Mouse (Mus musculus) left cerebral cortex, adult 2 months (tissue): ENCODE data around the gene Zfp385c. TPM values are rescaled to one million over a fixed set of nuclear protein-coding genes. Genes with fewer than 3 reads are reported as not detected.

Experiments used
- DNase-seq, 2 experiments: peaks; one replicate each; pipeline ENCODE4 v3.0.0; 2021 to 2022; ENCODE audit warnings: low spot score in 2 of 2, mixed read lengths in 1 of 2; ENCODE audit errors: extremely low spot score in 1 of 2
- H3K27ac ChIP-seq: fragments of 200-600 bp; 2 replicates; pipeline ENCODE4 v1.8.1; 2022
- H3K4me3 ChIP-seq: fragments of 200-600 bp; 2 replicates; pipeline ENCODE4 v1.8.1; 2022
- CTCF ChIP-seq: fragments of 200-600 bp; IDR thresholded peaks from 2 replicates; pipeline ENCODE4 v1.8.1; 2022; ENCODE audit warnings: antibody characterized with exemption, mild to moderate bottlenecking, moderate library complexity
- intact Hi-C: fragments of 180-260 bp; cut with DNase I; formaldehyde crosslinking; loops from one replicate; pipeline ENCODE4 v1.15.1; 2025
- long read RNA-seq, 2 experiments: library from polyadenylated mRNA; stranded (forward); transcript quantifications; one replicate each; pipeline ENCODE4 v2.0.0; 2021; ENCODE audit warnings: borderline mapping rate in 2 of 2
- total RNA-seq, 2 experiments: library from RNA; stranded (reverse); gene quantifications; 2 replicates each; pipeline ENCODE4 v1.2.3; 2021

Gene Zfp385c
- under 1 TPM; 0.16 to 0.26 TPM for total RNA-seq
- long read RNA-seq, experiment 1 = 0 reads
- long read RNA-seq, experiment 2 = 0 reads

DNA sequence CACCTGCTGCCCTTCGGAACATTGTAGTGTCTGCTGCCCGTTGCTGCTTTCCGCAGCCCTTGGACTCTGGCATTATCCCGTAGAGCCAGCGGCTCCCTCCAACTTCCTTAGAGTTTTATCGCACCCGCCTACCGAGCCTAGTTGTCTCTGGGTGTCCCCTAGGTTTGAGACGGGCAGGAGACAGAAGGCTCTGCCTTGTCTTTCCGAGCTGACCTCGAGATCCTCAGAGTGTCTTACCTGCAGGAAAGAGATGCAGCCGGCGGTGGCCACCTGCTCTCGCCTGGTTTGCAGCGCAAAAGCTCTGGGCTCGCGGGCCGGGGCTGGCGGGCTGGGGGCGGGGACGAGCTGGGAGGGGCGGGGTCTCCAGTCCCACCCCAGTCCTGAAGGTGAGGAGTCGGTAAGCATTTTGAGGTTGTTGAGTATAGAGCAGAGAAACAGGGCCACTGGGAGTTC, at the start of gene Zfp385c:
Zfp385c (minus strand) TSS at position 292 of the 453 bp plus-strand sequence.
- Histone ChIP-seq H3K4me3 (0 out of 2 replicates have a peak within 1 kb of the TSS, but pooled peaks have one; percentile 5), H3K27ac (no peak within 1 kb of the TSS)
- no peak for TF ChIP-seq CTCF
- no peak for DNase-seq
- intact Hi-C loops = loop anchor here (5.0 kb wide), 1 partner anchor 50 kb away; no protein-coding TSS in a partner anchor

GRCm38 (mm10) chr11:100741348-100741747, 49.1 kb upstream of the Zfp385c start:
- no peak for DNase-seq
- Histone ChIP-seq H3K4me3 (no peak overlapping the region), H3K27ac (no peak overlapping the region)
- intact Hi-C loops = no loop called here
- no peak for TF ChIP-seq CTCF

- no peak for TF ChIP-seq CTCF
- Histone ChIP-seq H3K4me3 (peak overlapping the region; percentile 97), H3K27ac (peak overlapping the region; percentile 81)
- intact Hi-C loops = no loop called here
- no peak for DNase-seq
These were observed 46.5 kb upstream of the Zfp385c start for GRCm38 (mm10) chr11:100738749-100739148.

DNA sequence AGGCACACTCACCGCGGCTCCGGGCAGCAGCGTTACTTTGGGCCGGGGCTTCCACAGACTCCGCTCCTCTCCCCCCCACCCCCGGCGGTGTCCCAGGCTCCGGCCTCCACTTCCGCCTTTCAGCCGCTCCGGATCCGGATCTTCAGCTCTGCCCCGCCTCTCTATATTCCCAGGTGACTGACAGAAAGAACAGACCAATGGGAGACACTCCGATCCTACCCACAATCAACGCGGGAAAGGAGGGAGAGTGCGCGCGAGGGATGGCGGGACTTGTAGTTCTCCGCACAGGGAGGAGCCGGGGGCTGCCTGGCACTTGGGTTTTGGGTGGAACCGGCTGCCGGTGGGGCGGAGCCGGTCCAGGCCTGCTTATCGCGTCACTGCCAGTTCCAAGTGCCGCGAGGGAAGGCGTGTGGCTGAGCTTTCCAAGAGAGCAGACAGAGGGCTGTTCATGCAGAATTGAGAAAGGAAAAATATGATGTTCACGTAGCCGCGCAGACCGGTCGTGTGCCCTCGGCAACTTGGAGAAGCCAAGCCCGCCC, 45.9 kb upstream of the Zfp385c start, which contains the start of gene Rab5c:
Rab5c (minus strand) TSS at position 150 of the 539 bp plus-strand sequence.
- intact Hi-C loops = no loop called here
- peak; percentile 98 to 99 for DNase-seq
- Histone ChIP-seq H3K27ac (peak within 1 kb of the TSS; percentile 88), H3K4me3 (peak within 1 kb of the TSS; percentile 97)
- TF ChIP-seq CTCF = peak; percentile 5; the same call in 1 of the 2 replicates

GRCm38 (mm10) chr11:100737105-100737733, 45.0 kb upstream of the Zfp385c start:
- Histone ChIP-seq H3K4me3 (peak overlapping the region; percentile 97), H3K27ac (peak overlapping the region; percentile 88)
- no peak for DNase-seq
- intact Hi-C loops = loop anchor here (2.0 kb wide), 1 partner anchor 16 kb away; no protein-coding TSS in a partner anchor
- TF ChIP-seq CTCF = no peak

- intact Hi-C loops = loop anchor here (2.0 kb wide), 1 partner anchor 16 kb away; no protein-coding TSS in a partner anchor
- TF ChIP-seq CTCF = no peak
- no peak for DNase-seq
- Histone ChIP-seq H3K27ac (no peak overlapping the region), H3K4me3 (peak overlapping the region; percentile 97; the same call in 1 of the 2 replicates)
These were observed 44.5 kb upstream of the Zfp385c start for GRCm38 (mm10) chr11:100736746-100737080.

- no peak for DNase-seq
- intact Hi-C loops = loop anchor here (2.0 kb wide), 1 partner anchor 15 kb away; no protein-coding TSS in a partner anchor
- no peak overlapping the region for H3K4me3 ChIP-seq
- TF ChIP-seq CTCF = no peak
- H3K27ac ChIP-seq = no peak overlapping the region
These were observed 43.9 kb upstream of the Zfp385c start for GRCm38 (mm10) chr11:100735954-100736745.

GRCm38 (mm10) chr11:100735134-100735865, 43.0 kb upstream of the Zfp385c start:
- Histone ChIP-seq H3K4me3 (no peak overlapping the region), H3K27ac (no peak overlapping the region)
- no peak for DNase-seq
- TF ChIP-seq CTCF = no peak
- intact Hi-C loops = no loop called here

DNA sequence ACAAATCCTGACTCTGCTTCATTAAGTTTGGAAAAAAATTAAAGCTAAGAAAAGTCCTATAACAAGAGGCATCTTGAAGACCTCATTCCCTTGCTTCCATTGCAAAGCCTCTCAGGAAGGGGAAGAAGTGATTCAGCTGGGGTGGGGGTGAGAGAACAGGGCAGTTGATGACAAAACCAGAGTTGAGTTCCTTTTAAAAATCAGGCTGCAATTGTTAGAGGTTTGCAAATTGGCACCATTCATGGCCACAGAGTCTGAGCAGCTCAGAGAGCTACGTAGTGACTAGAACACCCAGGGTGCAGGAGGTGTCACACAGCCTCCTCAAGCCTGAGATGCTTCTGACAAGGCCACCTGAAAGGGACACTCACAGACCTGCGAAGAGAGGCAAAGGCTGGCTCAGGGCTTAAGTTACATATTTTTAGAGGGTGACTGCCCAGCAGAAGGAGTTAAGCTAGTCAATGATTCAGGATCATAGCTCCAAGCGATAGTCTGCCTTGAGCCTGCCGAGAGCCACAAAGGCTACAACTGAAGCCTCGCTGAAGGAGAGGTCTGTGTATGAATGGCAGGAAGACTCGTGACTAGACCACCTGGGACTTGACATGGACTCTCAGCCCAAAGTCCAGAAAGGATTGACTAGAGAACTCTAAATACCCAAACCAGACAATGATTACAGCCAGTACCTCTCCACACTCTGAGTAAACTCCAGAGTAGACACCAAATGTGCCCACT, 38.4 kb upstream of the Zfp385c start:
- no peak for DNase-seq
- intact Hi-C loops = no loop called here
- no peak for TF ChIP-seq CTCF
- Histone ChIP-seq H3K4me3 (no peak overlapping the region), H3K27ac (no peak overlapping the region)

DNA sequence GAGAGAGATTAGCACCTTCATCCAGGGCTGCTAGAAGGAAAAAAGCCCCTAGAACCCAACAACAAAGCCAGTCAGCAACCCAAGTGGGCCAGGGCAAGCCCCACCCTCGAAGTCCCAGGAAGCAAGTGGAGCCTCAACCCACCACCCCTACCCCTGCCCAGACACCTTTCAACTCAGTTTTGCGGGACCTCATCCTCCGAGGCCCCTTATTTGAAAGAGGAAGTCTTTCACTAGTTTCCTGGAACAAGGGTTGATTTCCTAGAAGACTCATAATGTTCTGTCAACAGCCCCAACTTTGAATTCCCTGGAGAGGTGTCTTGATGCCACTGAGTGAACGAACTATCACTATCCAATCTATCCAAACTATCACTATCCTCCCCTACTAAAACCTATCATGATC, 37.7 kb upstream of the Zfp385c start:
- intact Hi-C loops = no loop called here
- TF ChIP-seq CTCF = no peak
- Histone ChIP-seq H3K27ac (no peak overlapping the region), H3K4me3 (no peak overlapping the region)
- no peak for DNase-seq

DNA sequence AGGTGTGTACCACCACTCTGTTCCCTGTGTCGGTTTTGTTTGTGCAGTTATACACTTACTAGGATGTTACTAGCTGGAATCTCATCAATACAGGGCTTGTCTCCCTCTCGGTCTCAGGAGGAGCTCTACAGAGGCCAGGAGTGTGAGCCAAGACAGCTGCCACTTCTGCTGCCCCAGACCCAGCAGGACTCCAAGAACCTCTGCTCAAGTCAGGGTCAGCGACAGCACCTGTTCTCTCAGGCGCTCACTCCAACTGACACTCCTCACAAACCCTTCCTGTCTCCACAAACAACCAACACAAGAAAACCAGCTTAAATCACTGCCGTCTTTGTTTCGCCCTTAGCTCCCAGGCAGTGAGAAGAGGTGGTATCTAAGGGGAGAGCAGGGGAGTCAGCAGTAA, 36.3 kb upstream of the Zfp385c start:
- Histone ChIP-seq H3K4me3 (no peak overlapping the region), H3K27ac (no peak overlapping the region)
- TF ChIP-seq CTCF = no peak
- DNase-seq = no peak
- intact Hi-C loops = no loop called here
